Mouse (Mus musculus): ENCODE data around the gene Ctcfl.

DNA sequence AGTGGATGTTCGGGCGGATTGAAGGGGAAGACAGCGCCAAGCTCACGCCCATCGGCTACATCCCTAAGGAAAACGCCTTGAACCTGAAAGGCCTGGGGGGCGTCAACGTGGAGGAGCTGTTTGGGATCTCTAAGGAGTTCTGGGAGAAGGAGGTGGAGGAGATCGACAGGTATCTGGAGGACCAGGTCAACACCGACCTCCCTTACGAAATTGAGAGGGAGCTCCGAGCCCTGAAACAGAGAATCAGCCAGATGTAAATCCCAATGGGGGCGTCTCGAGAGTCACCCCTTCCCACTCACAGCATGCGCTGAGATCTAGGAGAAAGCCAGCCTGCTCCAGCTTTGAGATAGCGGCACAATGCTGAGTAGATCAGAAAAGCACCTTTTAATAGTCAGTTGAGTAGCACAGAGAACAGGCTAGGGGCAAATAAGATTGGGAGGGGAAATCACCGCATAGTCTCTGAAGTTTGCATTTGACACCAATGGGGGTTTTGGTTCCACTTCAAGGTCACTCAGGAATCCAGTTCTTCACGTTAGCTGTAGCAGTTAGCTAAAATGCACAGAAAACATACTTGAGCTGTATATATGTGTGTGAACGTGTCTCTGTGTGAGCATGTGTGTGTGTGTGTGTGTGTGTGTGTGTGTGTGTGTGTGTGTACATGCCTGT is 39.2 kb upstream of the Ctcfl start:
- TF ChIP-seq CTCF (IDR thresholded peaks at IDR 0.05; ENCODE audit: low read depth) (no peak), EP300 (IDR thresholded peaks at IDR 0.05; ENCODE audit: low read depth) (no peak)
